Mouse (Mus musculus): Measurements from ENCODE around the gene Shisa3. TPM values are rescaled to one million over a fixed set of nuclear protein-coding genes. Genes with fewer than 3 reads are reported as not detected.

Shisa3 gene
- polyA plus RNA-seq, 1 experiment from 2014 or later = 0.31 TPM

GRCm38 (mm10) chr5:67653543-67653942, 45.9 kb downstream of the Shisa3 start:
- DNase-seq = no peak
- WGBS (ENCODE audit: insufficient replicate concordance) = 87% methylated on average over 3 of the region's 3 CpGs
- ATAC-seq = no peak
- no peak overlapping the region for H3K4me3 ChIP-seq (ENCODE audit: low read depth, low read length)
- no peak overlapping the region for H3K4me2 ChIP-seq (ENCODE audit: low read depth, low read length)
- no peak overlapping the region for H3K27ac ChIP-seq (ENCODE audit: low read depth)
- no peaks in the 10 kb centered on the region for H3K9me3 ChIP-seq (ENCODE audit: low read length)
- H3K36me3 ChIP-seq (replicated peaks; ENCODE audit: insufficient read depth, low read length) = peaks cover 13% of the 10 kb centered on the region
- H3K27me3 ChIP-seq (ENCODE audit: insufficient read depth, low read length) = no peaks in the 10 kb centered on the region
- H3K9ac ChIP-seq (replicated peaks) = no peak overlapping the region
- TF ChIP-seq EP300 (IDR thresholded peaks at IDR 0.05; ENCODE audit: low read depth) (no peak), CTCF (IDR thresholded peaks at IDR 0.05; ENCODE audit: low read depth) (no peak)
- no peaks in the 10 kb centered on the region for H3K4me1 ChIP-seq (ENCODE audit: insufficient read depth)

- peaks cover 13% of the 10 kb centered on the region for H3K36me3 ChIP-seq (replicated peaks; ENCODE audit: insufficient read depth, low read length)
- TF ChIP-seq EP300 (IDR thresholded peaks at IDR 0.05; ENCODE audit: low read depth) = no peak
- no peak for TF ChIP-seq CTCF (IDR thresholded peaks at IDR 0.05; ENCODE audit: low read depth)
Observed at GRCm38 (mm10) chr5:67654572-67654971, 46.9 kb downstream of the Shisa3 start.

GRCm38 (mm10) chr5:67655696-67656519, 48.2 kb downstream of the Shisa3 start:
- H3K4me2 ChIP-seq (ENCODE audit: low read depth, low read length) = no peak overlapping the region
- ATAC-seq (no peak), DNase-seq (no peak)
- H3K36me3 ChIP-seq (replicated peaks; ENCODE audit: insufficient read depth, low read length) = peaks cover 12% of the 10 kb centered on the region
- 83% methylated on average over 14 of the region's 14 CpGs for WGBS (ENCODE audit: insufficient replicate concordance)
- no peak overlapping the region for H3K9ac ChIP-seq (replicated peaks)
- TF ChIP-seq CTCF (IDR thresholded peaks at IDR 0.05; ENCODE audit: low read depth) (no peak), EP300 (IDR thresholded peaks at IDR 0.05; ENCODE audit: low read depth) (no peak)
- no peak overlapping the region for H3K27ac ChIP-seq (ENCODE audit: low read depth)
- H3K4me3 ChIP-seq (ENCODE audit: low read depth, low read length) = no peak overlapping the region
- no peaks in the 10 kb centered on the region for H3K4me1 ChIP-seq (ENCODE audit: insufficient read depth)
- H3K27me3 ChIP-seq (ENCODE audit: insufficient read depth, low read length) = no peaks in the 10 kb centered on the region
- no peaks in the 10 kb centered on the region for H3K9me3 ChIP-seq (ENCODE audit: low read length)

More at GRCm38 (mm10) chr5:67654572-67654971, 46.9 kb downstream of the Shisa3 start:
- Histone ChIP-seq H3K27ac (ENCODE audit: low read depth) (no peak overlapping the region), H3K4me1 (ENCODE audit: insufficient read depth) (no peaks in the 10 kb centered on the region), H3K4me3 (ENCODE audit: low read depth, low read length) (no peak overlapping the region), H3K9ac (replicated peaks) (no peak overlapping the region), H3K27me3 (ENCODE audit: insufficient read depth, low read length) (no peaks in the 10 kb centered on the region), H3K9me3 (ENCODE audit: low read length) (no peaks in the 10 kb centered on the region), H3K4me2 (ENCODE audit: low read depth, low read length) (no peak overlapping the region)
- WGBS (ENCODE audit: insufficient replicate concordance) = 88% methylated on average over 5 of the region's 5 CpGs
- ATAC-seq (no peak), DNase-seq (no peak)

- ATAC-seq (no peak), DNase-seq (no peak)
- Histone ChIP-seq H3K4me1 (ENCODE audit: insufficient read depth) (no peaks in the 10 kb centered on the region), H3K9ac (replicated peaks) (no peak overlapping the region), H3K36me3 (replicated peaks; ENCODE audit: insufficient read depth, low read length) (peaks cover 15% of the 10 kb centered on the region), H3K27me3 (ENCODE audit: insufficient read depth, low read length) (no peaks in the 10 kb centered on the region), H3K4me3 (ENCODE audit: low read depth, low read length) (no peak overlapping the region), H3K4me2 (ENCODE audit: low read depth, low read length) (no peak overlapping the region), H3K9me3 (ENCODE audit: low read length) (no peaks in the 10 kb centered on the region), H3K27ac (ENCODE audit: low read depth) (no peak overlapping the region)
- TF ChIP-seq EP300 (IDR thresholded peaks at IDR 0.05; ENCODE audit: low read depth) (no peak), CTCF (IDR thresholded peaks at IDR 0.05; ENCODE audit: low read depth) (no peak)
- WGBS (ENCODE audit: insufficient replicate concordance) = 85% methylated on average over 13 of the region's 13 CpGs
Observed at GRCm38 (mm10) chr5:67656821-67657259, 49.2 kb downstream of the Shisa3 start.

GRCm38 (mm10) chr5:67659864-67660263, 52.2 kb downstream of the Shisa3 start:
- Histone ChIP-seq H3K4me2 (ENCODE audit: low read depth, low read length) (no peak overlapping the region), H3K9me3 (ENCODE audit: low read length) (no peaks in the 10 kb centered on the region), H3K27me3 (ENCODE audit: insufficient read depth, low read length) (no peaks in the 10 kb centered on the region), H3K27ac (ENCODE audit: low read depth) (no peak overlapping the region), H3K9ac (replicated peaks) (no peak overlapping the region), H3K36me3 (replicated peaks; ENCODE audit: insufficient read depth, low read length) (peaks cover 21% of the 10 kb centered on the region), H3K4me3 (ENCODE audit: low read depth, low read length) (no peak overlapping the region), H3K4me1 (ENCODE audit: insufficient read depth) (no peaks in the 10 kb centered on the region)
- ATAC-seq (no peak), DNase-seq (no peak)
- 93% methylated on average over 9 of the region's 9 CpGs for WGBS (ENCODE audit: insufficient replicate concordance)
- no peak for TF ChIP-seq EP300 (IDR thresholded peaks at IDR 0.05; ENCODE audit: low read depth)
- TF ChIP-seq CTCF (IDR thresholded peaks at IDR 0.05; ENCODE audit: low read depth) = no peak

GRCm38 (mm10) chr5:67662715-67663114, 55.0 kb downstream of the Shisa3 start:
- Histone ChIP-seq H3K4me3 (ENCODE audit: low read depth, low read length) (no peak overlapping the region), H3K4me1 (ENCODE audit: insufficient read depth) (no peaks in the 10 kb centered on the region), H3K9ac (replicated peaks) (no peak overlapping the region), H3K9me3 (ENCODE audit: low read length) (no peaks in the 10 kb centered on the region), H3K27me3 (ENCODE audit: insufficient read depth, low read length) (no peaks in the 10 kb centered on the region), H3K4me2 (ENCODE audit: low read depth, low read length) (no peak overlapping the region), H3K36me3 (replicated peaks; ENCODE audit: insufficient read depth, low read length) (peaks cover 28% of the 10 kb centered on the region), H3K27ac (ENCODE audit: low read depth) (no peak overlapping the region)
- no peak for DNase-seq
- TF ChIP-seq EP300 (IDR thresholded peaks at IDR 0.05; ENCODE audit: low read depth) (no peak), CTCF (IDR thresholded peaks at IDR 0.05; ENCODE audit: low read depth) (no peak)
- ATAC-seq = no peak
- 79% methylated on average over 6 of the region's 6 CpGs for WGBS (ENCODE audit: insufficient replicate concordance)
